8 mouse cellular contexts compared by ENCODE assay signal in genomic region chr4:62361571-62361970, GRCm38 (mm10). TPM values are rescaled to one million over a fixed set of nuclear protein-coding genes. Genes with fewer than 3 reads are reported as not detected.
DNase-seq lines count a peak whose midpoint lies in the region; ATAC-seq and TF ChIP-seq lines count a peak whose summit lies in the region.

No protein-coding gene starts in this region.

- H3K4me3 ChIP-seq in cortical plate, adult 2 months (ENCODE audit: insufficient read depth, low read length): peak overlapping the region; percentile 80; the same call in 1 of the 2 replicates
- H3K4me3 ChIP-seq in hindbrain, embryonic 15.5 days: peak overlapping the region; percentile 82
- peak overlapping the region; percentile 79 for H3K4me3 ChIP-seq in midbrain, embryonic 15.5 days

- peak overlapping the region; percentile 60 for H3K4me2 ChIP-seq in hindbrain, embryonic 15.5 days
- H3K4me2 ChIP-seq in midbrain, embryonic 15.5 days: peak overlapping the region; percentile 77

- H3K9me3 ChIP-seq in hindbrain, embryonic 15.5 days: no peaks in the 10 kb centered on the region
- no peaks in the 10 kb centered on the region for H3K9me3 ChIP-seq in midbrain, embryonic 15.5 days

- no peak for TF ChIP-seq POLR2A in cortical plate, adult 2 months (IDR thresholded peaks at IDR 0.05; ENCODE audit: extremely low read depth, insufficient read depth, low read length)

- TF ChIP-seq CTCF in cortical plate, adult 2 months (IDR thresholded peaks at IDR 0.05; ENCODE audit: extremely low read depth, insufficient read depth, low read length): no peak

- H3K27me3 ChIP-seq in hindbrain, embryonic 15.5 days: no peaks in the 10 kb centered on the region
- no peaks in the 10 kb centered on the region for H3K27me3 ChIP-seq in midbrain, embryonic 15.5 days (replicated peaks)

- ATAC-seq in hindbrain, embryonic 15.5 days (ENCODE audit: low FRiP score, low read depth): no peak
- no peak for ATAC-seq in midbrain, embryonic 15.5 days (replicated peaks)

- H3K4me1 ChIP-seq in cortical plate, adult 2 months (ENCODE audit: control insufficient read depth, insufficient read depth, low read length): no peaks in the 10 kb centered on the region; the same call in 1 of the 2 replicates
- peaks cover 28% of the 10 kb centered on the region for H3K4me1 ChIP-seq in hindbrain, embryonic 15.5 days (replicated peaks)
- H3K4me1 ChIP-seq in midbrain, embryonic 15.5 days: peaks cover 27% of the 10 kb centered on the region

- intact Hi-C loops in left cerebral cortex, postnatal 14 days (cut with DNase I): loop anchor here (5.0 kb wide), 1 partner anchor 46 kb away; the partner anchor contains the start of genes Cdc26 and Prpf4

- DNase-seq in kidney, adult 9 months: peak; percentile 68
- DNase-seq in kidney, adult 11 months: no peak
- no peak for DNase-seq in layer of hippocampus, adult 9-11 months
- no peak for DNase-seq in embryo, embryonic 9.5 days (ENCODE audit: extremely low spot score)
- no peak for DNase-seq in left cerebral cortex, postnatal 14 days (ENCODE audit: low spot score in 2 of 2)

- no peaks in the 10 kb centered on the region for H3K36me3 ChIP-seq in hindbrain, embryonic 15.5 days
- no peaks in the 10 kb centered on the region for H3K36me3 ChIP-seq in midbrain, embryonic 15.5 days (replicated peaks)

- 45% methylated on average over 6 of the region's 6 CpGs for WGBS in hindbrain, embryonic 15.5 days
- WGBS in midbrain, embryonic 15.5 days: 45% methylated on average over 6 of the region's 6 CpGs

- H3K9ac ChIP-seq in hindbrain, embryonic 15.5 days: peak overlapping the region; percentile 75; the same call in 1 of the 2 replicates
- H3K9ac ChIP-seq in midbrain, embryonic 15.5 days: 0 out of 2 replicates have a peak overlapping the region, but pooled peaks have one; percentile 68

- H3K27ac ChIP-seq in cortical plate, adult 2 months (ENCODE audit: insufficient read depth, low read length): no peak overlapping the region
- peak overlapping the region; percentile 82; the same call in 1 of the 2 replicates for H3K27ac ChIP-seq in hindbrain, embryonic 15.5 days (replicated peaks)
- H3K27ac ChIP-seq in midbrain, embryonic 15.5 days: no peak overlapping the region

RNA-seq across cellular contexts. Expression of gene Slc31a1, which starts 1.0 kb away (rescaled TPM):
- 17.1 and 18.1 TPM in 2 replicates for polyA plus RNA-seq in cortical plate, adult 2 months (2012; rRNA removed)
- 43.1 and 46.2 TPM in 2 replicates for polyA plus RNA-seq in hindbrain, embryonic 15.5 days (2015; fragmentation: Nextera tagmentation; extraction: Ambion mirVana)
- polyA plus RNA-seq in midbrain, embryonic 15.5 days (2015; fragmentation: Nextera tagmentation; extraction: Ambion mirVana): 34.6 and 36.8 TPM in 2 replicates
- total RNA-seq in left cerebral cortex, postnatal 14 days (2021): 10 to 100 TPM; 27.9 to 29.8 TPM

RNA-seq across cellular contexts. Expression of gene Fkbp15, which starts 1.2 kb away (rescaled TPM):
- 26.1 and 27.2 TPM in 2 replicates for polyA plus RNA-seq in cortical plate, adult 2 months (2012; rRNA removed)
- polyA plus RNA-seq in hindbrain, embryonic 15.5 days (2015; fragmentation: Nextera tagmentation; extraction: Ambion mirVana): 20.9 and 23.3 TPM in 2 replicates
- polyA plus RNA-seq in midbrain, embryonic 15.5 days (2015; fragmentation: Nextera tagmentation; extraction: Ambion mirVana): 20.9 and 23.0 TPM in 2 replicates
- total RNA-seq in left cerebral cortex, postnatal 14 days (2021): 10 to 100 TPM; 37.3 to 40.2 TPM

RNA-seq across cellular contexts. Expression of gene Cdc26, which starts 46.9 kb away (rescaled TPM):
- 47.8 and 48.3 TPM in 2 replicates for polyA plus RNA-seq in cortical plate, adult 2 months (2012; rRNA removed)
- polyA plus RNA-seq in hindbrain, embryonic 15.5 days (2015; fragmentation: Nextera tagmentation; extraction: Ambion mirVana): 74.2 and 81.3 TPM in 2 replicates
- 75.0 and 76.5 TPM in 2 replicates for polyA plus RNA-seq in midbrain, embryonic 15.5 days (2015; fragmentation: Nextera tagmentation; extraction: Ambion mirVana)
- 10 to 100 TPM; 46.2 to 47.1 TPM for total RNA-seq in left cerebral cortex, postnatal 14 days (2021)

RNA-seq across cellular contexts. Expression of gene Prpf4, which starts 47.0 kb away (rescaled TPM):
- polyA plus RNA-seq in cortical plate, adult 2 months (2012; rRNA removed): 14.3 and 16.5 TPM in 2 replicates
- 14.6 and 15.1 TPM in 2 replicates for polyA plus RNA-seq in hindbrain, embryonic 15.5 days (2015; fragmentation: Nextera tagmentation; extraction: Ambion mirVana)
- polyA plus RNA-seq in midbrain, embryonic 15.5 days (2015; fragmentation: Nextera tagmentation; extraction: Ambion mirVana): 15.6 and 16.5 TPM in 2 replicates
- 10 to 100 TPM; 11.5 to 11.6 TPM for total RNA-seq in left cerebral cortex, postnatal 14 days (2021)
